Mouse (Mus musculus): ENCODE measurements around the gene Vmn1r132. TPM values are rescaled to one million over a fixed set of nuclear protein-coding genes. Genes with fewer than 3 reads are reported as not detected.

Vmn1r132 gene
- not detected for polyA plus RNA-seq (2014; fragmentation: Illumina TruSeq; extraction: RNeasy Lipid Tissue Mini Kit (QIAGEN cat#74804); ENCODE audit: low read depth, low replicate concordance)

DNA sequence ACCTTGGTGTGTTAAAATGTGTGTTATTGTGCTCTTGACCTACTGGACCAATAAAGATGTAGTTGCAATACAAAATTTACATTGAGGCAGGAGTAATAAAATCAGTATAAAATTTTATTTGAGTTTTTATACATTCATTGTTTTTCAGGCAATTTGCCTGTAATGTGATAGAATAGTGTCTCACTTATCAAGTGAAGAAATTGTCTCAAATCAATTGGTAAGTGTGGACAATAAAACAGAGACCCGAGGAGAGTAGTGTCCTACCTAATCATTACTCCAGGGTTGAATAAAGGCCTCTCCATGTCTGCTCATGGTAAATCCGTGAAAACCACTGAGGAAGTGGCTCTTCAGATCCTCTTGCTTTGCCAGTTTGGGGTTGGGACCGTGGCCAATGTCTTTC is at the start of gene Vmn1r132:
Vmn1r132 (plus strand) TSS at position 301 of the 400 bp plus-strand sequence.

Other genes with a start within 250 kb of the Vmn1r132 start
- gene Gm6882, start 181.3 kb upstream of the Vmn1r132 start, polyA plus RNA-seq (2014; fragmentation: Illumina TruSeq; extraction: RNeasy Lipid Tissue Mini Kit (QIAGEN cat#74804); ENCODE audit: low read depth, low replicate concordance) = not detected
- not detected for gene Vmn1r130, start 102.3 kb upstream of the Vmn1r132 start, polyA plus RNA-seq (2014; fragmentation: Illumina TruSeq; extraction: RNeasy Lipid Tissue Mini Kit (QIAGEN cat#74804); ENCODE audit: low read depth, low replicate concordance)
- gene Vmn1r131, start 68.0 kb upstream of the Vmn1r132 start, polyA plus RNA-seq (2014; fragmentation: Illumina TruSeq; extraction: RNeasy Lipid Tissue Mini Kit (QIAGEN cat#74804); ENCODE audit: low read depth, low replicate concordance) = not detected
- gene Gm4175, start 147.4 kb downstream of the Vmn1r132 start, polyA plus RNA-seq (2014; fragmentation: Illumina TruSeq; extraction: RNeasy Lipid Tissue Mini Kit (QIAGEN cat#74804); ENCODE audit: low read depth, low replicate concordance) = not detected
- gene Gm4177, start 182.6 kb downstream of the Vmn1r132 start, polyA plus RNA-seq (2014; fragmentation: Illumina TruSeq; extraction: RNeasy Lipid Tissue Mini Kit (QIAGEN cat#74804); ENCODE audit: low read depth, low replicate concordance) = not detected
- gene Vmn1r135, start 218.3 kb downstream of the Vmn1r132 start, polyA plus RNA-seq (2014; fragmentation: Illumina TruSeq; extraction: RNeasy Lipid Tissue Mini Kit (QIAGEN cat#74804); ENCODE audit: low read depth, low replicate concordance) = not detected
- gene Gm5725, start 230.2 kb downstream of the Vmn1r132 start, polyA plus RNA-seq (2014; fragmentation: Illumina TruSeq; extraction: RNeasy Lipid Tissue Mini Kit (QIAGEN cat#74804); ENCODE audit: low read depth, low replicate concordance) = not detected